Mouse (Mus musculus): ENCODE results near the gene Lsm4.

Gene Lsm4

DNA sequence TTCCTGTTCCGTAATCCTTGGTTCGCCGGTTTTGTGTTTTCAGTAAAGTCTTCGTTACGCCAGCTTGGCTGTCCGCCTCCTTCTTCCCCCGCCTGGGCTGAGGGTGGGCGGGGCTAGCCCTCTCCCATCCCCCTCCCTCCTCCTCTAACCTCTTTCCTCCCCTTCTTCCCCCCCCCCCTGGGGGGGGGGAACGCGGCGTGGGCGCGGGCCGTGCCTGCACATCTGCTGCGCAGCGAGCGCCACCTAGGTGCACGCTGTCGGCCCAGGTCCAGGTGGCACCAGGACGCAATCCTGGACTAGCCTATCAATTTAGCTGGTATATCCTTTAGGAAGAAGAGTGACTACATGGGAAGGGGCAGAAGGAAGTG is 27.5 kb downstream of the Lsm4 start:
- peak; percentile 87 for DNase-seq (ENCODE audit: low read depth, low spot score)

DNA sequence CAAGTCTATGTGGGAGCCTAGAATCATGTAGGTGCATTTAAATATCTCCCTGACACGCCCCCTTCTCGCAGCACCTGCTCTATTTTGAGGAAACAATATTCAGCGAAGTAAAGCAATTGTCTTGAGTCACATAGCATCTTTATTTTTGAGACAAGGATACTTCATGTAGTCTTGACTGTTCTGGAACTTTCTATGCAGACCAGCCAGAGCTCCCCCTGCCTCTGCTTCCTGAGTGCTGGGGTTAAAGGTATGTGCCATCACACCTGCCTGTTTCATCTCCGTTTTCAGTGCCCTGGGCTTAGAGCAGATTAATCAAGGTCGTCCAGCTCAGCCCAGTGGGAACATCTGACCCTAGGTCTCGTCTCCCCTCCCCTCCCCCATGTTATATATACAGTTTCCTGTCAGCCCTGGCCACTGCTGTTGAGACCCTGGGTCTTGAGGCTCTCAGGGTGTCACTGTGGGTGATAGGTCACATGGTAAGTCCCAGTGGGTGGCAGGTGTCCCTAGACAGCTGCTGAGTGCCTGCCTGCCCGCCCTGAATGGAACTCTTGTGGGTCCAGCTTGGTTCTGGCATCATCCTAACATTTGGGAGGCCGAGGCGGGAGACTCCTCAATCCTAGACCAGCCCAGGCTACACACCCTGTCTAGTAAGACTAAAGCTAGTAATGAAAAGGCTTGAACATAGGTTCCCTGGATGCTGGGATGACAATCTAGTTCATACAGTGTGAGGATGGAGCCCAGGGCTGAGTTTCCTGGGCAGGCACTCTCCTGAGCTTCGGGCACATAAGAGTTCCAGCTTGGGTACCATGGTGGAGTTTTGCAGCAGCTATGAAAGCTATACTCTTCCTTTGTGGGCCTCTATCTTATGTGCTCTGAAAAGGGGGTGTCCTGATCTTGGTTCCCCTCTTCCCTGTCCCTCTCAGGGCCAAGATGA is 28.3 kb downstream of the Lsm4 start:
- DNase-seq (ENCODE audit: low read depth, low spot score) = no peak

DNA sequence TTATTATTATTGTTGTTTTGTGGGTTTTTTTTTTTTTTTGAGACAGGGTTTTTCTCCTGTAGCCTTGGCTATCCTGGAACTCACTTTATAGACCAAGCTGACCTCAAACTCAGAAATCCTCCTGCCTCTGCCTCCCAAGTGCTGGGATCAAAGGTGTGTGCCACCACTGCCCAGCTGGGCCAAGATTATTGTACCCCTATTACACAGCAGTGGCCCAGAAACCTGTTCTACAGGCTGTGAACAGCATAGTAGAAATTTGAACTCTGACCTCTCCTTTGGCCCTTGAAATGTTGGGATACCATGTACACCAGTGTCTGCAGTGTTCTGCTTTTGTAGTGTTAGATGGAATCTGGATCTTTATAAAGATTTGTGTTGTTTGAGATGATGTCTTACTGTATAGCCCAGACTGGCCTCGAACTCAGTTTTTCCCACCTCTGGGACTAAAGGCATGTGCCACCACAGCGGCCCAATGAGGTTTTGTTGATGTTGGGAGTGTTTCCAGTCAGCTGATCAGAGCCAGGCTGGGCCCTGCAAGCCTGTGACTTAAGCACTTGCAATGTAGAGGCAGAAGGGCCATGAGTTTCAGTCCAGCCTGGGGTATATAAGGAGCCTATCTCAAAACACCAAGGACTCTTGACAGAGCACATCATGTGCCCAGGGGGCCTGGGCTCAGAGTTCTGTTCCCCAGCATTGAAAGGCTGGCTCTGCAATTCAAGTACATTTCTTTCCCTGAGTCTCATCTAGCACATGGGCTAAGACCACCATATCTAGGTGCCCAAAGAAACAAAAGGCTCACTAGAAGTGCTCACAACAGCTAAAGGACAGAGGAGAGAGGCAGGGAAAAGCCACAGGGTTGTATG is 29.2 kb downstream of the Lsm4 start:
- peak; percentile 83 for DNase-seq (ENCODE audit: low read depth, low spot score)

DNA sequence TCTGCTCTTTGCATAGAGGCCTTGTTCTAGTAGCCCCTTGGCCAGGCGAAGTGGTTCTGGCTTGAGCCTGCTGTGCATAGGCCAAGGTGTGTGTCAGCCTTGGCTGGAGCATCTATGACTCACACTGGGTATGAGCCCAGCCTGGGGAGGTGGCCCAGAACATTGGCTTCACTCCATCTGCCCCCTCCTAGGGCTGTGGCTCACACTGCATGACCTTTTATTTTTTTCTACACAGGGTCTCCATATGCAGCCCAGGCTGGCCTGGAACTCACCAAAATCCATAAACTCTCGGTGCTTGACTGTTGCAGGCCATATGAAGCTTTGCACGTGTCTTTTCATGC is 29.8 kb downstream of the Lsm4 start:
- DNase-seq (ENCODE audit: low read depth, low spot score) = peak; percentile 96

DNA sequence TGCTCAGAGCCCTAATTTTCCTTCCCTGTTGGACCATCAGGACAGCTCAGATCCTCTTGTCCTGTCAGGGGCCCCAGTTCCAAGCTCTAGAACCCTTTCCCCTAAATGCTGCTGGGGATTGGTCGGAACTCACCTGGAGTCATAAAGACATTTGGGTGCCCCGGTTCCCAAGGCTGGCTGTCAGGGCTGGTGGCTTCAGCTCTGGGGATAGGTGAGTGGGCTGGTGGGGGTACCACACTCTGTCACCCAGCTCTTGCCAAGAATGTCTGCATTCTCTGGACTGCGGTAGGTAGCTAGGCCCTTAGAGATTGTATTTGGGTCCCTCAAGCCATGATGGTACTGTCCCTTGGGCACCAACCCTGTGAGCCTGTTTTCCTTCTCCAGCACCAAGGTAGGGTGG is 30.2 kb downstream of the Lsm4 start, which contains the start of gene Iqcn:
Gene Iqcn, plus strand, starts transcription at position 171 of the 400 bp plus-strand sequence.
- DNase-seq (ENCODE audit: low read depth, low spot score) = no peak

DNA sequence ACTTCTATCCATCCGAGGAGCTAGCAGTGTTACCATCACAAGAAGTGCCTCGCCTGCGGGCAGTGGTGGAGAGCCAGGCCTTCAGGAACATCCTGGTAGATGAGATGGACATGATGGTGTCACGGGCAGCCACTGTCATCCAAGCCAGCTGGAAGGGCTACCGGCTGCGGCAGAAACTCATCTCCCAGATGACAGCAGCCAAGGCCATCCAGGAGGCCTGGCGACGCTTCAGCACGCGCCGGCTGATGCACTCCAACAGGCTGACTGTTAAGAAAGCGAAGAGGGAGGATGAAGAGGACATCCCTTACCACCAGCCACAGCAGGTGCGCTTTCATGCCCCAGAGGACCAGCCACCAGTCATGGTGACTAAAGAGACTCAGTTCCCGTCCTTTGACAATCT is 35.2 kb downstream of the Lsm4 start:
- DNase-seq (ENCODE audit: low read depth, low spot score) = no peak

DNA sequence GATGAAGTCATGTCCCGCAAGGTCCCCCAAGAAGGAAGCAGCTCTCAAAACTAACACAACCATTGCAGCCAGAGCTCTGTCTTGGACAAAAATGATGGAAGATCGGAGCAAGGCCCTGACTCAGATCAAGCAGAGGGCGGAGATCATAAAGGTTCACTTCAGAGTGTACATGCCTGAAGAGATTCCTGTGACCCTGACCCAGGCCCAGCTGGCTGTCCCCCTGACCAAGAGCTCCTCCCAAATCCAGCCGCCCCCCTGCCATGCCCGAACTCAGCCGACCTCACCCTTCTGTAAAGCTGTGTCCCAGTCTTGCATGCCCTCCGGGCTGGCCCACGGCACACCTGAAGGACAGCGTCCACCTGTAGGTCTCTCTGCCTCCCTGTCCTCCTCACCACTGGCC is 36.7 kb downstream of the Lsm4 start:
- DNase-seq (ENCODE audit: low read depth, low spot score) = no peak

DNA sequence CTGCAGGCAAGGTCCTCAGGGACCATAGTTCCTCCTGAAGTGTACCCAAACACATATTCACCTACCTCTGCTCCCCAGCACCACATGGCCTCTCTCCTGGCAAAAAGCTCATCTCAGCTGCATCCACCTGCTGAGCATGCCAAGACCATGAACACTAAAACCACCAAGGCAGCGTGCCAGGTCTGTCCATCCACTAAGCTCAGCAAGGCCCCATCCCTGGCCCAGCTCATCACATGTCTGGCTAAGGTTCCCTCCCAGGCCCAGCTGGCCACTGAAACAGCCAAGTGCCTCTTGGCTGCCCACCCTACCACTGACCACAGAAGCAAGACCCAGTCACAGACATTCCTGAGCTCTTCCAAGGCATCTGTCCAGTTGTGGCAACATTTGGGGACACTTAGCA is 37.2 kb downstream of the Lsm4 start:
- DNase-seq (ENCODE audit: low read depth, low spot score) = peak; percentile 90

DNA sequence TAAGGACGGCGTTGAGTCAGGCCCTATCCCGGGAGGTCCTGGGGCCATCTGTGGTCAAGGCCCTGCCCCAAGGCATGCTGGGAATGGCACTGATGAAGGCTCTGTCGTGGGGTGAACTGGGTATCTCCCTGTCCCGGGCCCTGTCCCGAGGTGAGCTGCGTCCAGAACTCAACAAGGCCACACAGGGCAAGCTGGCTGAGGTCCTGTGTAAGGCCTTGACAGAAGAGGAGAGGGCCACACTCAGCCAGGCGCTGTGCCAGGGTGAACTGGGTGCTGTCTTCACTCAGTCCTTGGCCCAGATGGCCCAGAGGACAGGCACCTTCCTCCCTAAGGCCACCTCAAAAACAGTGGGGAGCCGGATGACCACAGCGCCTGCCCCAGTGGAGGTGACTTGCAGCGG is 38.0 kb downstream of the Lsm4 start:
- no peak for DNase-seq (ENCODE audit: low read depth, low spot score)

DNA sequence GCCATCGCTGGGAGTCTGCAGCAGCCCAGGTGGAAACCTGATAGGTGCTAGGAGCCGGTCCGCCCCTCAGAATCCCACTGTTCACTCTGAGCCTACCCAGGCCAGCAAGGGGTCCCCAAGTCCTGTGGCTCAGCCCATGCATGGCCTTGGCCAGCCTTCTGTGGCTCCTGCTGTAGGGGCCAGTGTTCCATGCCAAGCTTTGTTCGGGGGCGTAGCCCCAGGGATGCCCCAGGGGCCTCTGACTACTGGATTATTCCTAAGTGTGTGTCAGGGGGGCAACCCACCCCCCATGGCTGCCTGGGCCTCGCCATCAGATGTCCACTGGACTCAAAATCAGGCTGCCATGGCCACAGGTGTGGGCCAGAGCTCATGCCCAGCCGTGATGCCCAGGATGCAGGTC is 40.9 kb downstream of the Lsm4 start:
- DNase-seq (ENCODE audit: low read depth, low spot score) = no peak

DNA sequence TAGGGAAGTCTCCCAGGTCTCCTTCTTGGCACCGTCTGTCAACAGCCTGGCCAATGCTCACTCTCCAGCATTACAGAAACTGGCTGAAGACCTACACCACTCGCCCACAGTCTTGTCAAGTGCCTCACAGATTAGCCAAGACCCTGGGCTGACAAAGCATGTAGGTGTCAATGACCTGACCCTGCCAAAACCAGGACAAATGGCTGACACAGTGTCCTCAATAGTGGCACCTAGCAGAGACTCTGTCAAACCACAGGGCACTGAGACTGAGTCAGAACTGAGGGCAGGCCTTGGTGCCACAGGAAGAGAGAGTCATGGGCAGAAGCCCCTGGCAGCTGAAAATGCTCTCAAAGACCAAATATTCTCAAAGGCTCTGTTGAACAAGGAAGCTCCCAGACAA is 42.0 kb downstream of the Lsm4 start:
- DNase-seq (ENCODE audit: low read depth, low spot score) = no peak

DNA sequence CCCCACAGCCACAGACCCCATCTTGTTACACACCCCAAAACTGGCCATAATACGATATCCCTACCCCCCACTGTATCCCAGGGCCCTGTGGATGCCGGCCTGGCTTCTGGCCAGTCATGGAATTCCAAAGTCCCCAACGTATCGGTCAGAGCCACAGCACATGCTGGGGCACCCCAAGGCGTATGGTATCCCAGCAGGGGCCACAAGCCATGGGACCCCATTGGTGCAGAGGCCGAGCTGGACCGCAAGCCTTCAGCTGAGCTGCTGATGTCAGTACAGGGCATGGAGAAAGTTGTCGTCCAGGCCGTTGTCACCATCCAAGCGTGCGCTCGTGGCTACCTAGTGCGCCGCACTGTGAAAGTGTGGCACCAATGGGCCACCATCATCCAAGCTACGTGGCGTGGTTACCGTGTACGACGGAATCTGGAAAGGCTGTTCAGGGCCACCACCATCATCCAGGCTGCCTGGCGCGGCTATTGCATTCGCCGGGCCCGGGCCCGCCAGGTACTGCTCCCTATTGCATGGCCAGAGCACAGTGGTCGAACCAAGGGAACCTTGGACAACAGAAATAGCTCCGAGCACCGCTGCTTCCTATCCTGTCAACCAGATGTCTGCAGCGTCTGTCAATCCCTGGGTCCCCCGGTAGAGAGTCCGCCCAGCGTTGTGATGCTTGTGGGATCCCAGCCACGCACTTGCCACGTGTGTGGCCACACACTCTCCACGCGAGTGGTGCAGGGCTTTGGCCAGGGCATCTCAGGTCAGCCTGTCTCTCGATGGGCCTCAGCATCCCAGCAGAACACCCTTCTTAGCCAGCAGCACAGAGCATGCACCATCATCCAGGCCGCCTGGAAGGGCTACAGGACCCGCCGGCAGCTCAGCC is 43.7 kb downstream of the Lsm4 start:
- no peak for DNase-seq (ENCODE audit: low read depth, low spot score)

DNA sequence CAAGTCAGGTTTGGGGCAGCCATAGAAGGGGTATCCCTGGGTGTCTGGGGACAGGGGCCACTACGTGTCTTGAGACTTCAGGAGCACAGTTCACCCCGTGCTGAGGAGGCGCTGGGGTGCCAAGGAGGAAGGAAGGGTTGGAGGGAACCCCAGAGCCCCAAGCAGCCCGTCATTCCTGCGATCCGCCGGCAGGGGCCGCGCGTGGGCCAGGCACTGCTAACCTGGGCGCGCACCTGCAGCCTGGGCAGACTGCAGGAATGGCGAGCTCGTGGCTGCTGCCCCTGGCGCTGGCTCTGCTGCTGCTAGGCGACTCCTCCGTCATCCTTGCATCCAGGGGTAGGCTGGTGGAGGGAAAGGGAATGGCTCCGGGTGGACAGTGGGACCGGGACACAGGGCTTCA is 45.2 kb downstream of the Lsm4 start, which contains the start of gene Gm3336:
Gene Gm3336, plus strand, starts transcription at position 247 of the 400 bp plus-strand sequence.
- DNase-seq (ENCODE audit: low read depth, low spot score) = peak; percentile 54

DNA sequence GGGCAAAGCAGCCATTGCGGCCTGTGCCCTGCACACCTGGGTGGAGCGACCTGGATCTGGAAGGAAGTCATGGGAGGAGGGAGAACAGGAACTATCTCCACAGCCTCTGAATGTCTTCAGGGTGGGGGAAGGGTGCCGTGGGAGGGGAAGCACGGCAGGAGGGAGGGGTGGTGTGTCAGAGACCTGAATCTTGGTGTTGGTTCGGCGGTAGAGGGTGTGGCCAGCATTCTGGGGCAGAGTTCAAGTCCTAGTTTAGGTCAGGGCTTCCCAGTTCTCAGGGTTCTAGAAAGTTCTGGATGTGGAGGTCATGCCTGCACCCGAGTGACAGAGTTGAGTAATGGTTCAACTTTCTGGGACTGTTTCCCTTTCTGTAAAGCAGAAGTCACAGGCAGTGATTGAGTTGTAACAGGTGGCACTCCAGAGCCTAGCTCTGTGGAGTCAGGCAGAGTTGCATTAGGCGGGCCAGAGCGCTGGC is 46.8 kb downstream of the Lsm4 start:
- no peak for DNase-seq (ENCODE audit: low read depth, low spot score)

DNA sequence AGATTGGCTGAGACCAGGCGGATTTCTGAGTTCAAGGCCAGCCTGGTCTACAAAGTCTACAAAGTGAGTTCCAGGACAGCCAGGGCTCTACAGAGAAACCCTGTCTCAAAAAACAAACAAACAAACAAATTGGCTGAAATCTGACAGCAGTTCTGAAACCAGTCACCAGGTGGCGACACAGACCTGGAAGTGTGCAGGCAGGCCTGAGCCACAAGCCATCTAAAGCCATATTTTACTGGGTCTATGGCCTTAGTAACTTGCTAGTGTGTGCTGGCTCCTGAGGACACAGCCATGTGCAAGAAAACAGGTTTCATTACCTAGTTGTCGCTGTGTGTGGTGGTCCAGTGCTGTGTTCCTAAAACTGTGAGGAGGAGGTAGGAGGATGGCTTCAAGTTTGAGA is 47.7 kb downstream of the Lsm4 start:
- peak; percentile 89 for DNase-seq (ENCODE audit: low read depth, low spot score)

DNA sequence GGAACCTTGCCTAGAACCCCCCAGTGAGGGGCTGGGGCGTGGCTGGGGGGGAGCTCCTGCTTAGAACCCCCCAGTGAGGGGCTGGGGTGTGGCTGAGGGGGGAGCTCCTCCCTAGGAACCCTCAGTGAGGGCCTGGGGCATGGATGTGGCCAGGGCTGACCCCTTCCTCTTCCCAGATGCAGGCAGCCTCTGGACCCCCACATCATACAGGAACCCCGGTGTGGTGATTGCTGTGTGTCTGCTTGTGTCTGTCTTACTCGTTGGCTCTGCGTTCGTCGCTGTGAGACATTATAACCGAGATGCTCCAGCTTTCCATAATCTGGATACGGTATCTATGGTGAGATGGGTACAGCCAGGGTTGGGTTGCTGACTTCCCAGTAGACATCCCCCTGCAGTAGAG is 48.6 kb downstream of the Lsm4 start:
- DNase-seq (ENCODE audit: low read depth, low spot score) = no peak

DNA sequence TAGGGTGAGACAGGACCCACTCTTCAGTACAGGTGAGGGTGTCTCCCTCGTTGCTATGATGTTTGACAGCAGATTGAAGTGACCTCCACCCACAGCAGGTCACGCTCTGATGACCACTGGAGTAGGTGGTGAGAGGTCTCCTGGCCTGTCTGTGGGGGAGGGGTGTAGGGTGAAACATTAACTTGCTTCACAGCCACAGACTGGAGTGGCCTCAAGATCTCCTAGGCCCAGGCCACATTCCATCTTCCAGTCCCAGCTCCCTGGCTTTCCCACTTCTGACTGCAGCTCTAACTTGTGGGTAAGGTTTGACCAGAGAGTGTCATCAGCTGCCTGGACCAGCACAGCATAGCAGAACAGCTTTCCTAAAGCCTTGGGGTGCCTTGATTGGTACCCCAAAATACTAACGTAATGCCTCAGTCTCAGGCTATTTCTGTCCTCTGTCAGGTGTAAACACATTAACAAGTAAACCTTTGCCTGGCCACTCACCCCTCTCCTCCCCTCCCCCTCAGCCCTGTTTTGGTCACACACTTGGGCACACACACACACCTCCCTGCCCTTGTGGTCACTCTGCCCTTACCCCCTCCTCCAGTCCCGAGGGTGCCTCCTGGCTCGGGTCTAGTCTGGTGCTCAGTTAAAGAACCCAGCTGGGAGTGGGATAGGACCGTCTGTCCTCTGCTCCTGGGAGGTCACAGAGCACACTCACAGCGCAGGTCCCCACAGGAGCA is 50.6 kb downstream of the Lsm4 start, which contains the start of gene Pde4c:
Gene Pde4c, plus strand, starts transcription at position 235 of the 725 bp plus-strand sequence.
- no peak for DNase-seq (ENCODE audit: low read depth, low spot score)

DNA sequence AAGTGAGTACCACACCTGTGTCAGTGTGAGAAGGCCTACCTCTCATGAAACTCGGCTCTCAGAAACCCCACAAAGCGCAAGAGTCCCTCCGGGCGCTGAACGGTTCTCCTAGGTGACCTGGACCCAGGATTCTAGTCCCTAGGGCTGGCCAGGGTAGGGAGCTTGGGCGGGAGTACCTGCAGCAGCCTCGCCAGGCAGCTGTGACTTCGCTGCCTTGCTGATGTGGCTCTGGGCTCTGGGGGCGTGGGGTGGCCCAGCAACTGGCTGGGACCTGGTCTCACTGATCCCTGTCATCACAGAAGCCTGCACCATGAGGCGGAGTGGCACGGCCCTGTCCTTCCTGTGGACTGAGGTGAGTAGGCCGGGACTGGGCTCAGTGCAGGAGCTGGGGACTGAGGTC is 51.2 kb downstream of the Lsm4 start:
- DNase-seq (ENCODE audit: low read depth, low spot score) = no peak

DNA sequence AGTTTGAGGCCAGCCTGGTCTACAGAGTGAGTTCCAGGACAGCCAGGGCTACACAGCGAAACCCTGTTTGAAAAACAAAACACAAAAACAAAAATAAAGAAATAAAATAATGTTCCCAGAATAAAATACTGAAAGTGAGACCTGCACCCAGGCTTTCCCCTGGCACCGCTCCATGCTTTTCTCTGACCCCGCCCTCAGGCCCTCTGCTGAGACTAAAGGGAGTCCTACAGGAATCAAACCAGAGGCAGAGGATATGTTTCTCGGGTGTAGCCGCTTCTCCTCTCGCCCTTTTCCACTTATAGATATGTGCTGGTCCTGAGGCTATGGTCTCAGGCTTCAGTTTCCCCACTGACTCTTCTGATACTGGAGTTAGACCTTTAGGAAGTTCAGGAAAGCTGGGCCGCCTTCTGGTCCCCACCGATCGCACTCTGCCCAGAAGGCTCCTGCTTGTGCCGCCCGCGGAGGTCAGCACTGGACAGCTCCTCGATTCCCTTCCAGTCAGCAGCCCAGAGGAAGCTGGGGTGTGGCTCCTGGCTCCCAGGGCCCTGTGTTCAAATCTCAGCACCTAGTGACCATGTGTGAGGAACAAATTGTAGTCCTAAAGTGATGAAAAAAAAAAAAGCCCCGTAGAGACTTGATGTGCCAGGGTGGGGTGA is 52.9 kb downstream of the Lsm4 start:
- DNase-seq (ENCODE audit: low read depth, low spot score) = peak; percentile 35

DNA sequence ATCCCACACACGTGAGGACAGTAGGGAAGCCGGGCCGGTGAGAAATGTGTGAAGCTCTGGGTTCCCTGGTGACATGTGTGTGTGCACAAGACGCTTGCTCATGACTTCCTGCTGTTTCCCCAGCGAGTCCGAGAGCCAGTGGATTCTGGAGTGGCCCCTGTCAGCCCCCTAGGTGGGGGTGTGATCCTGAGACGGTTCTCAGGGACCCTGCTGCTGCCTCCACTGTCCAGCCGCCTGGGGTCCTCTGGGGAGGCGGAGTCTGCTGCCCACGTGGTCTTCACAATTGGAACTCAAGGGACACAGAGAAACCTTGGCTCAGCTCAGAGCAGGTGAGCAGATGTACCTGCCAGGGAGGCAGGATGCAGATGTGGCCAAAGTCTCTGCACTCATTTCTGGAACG is 53.7 kb downstream of the Lsm4 start:
- DNase-seq (ENCODE audit: low read depth, low spot score) = no peak

Measured in 3T3-L1 (cell line).